Mouse (Mus musculus) induced T-regulatory cell, adult 2 months (primary cell): Measurements from ENCODE around the gene Hpcal1.
"Not testable (repeated sequence)": the region's sequence is repeated elsewhere in the genome, so short reads cannot be mapped to it uniquely, and the experiment has no call there.

ENCODE experiments used
- DNase-seq: peaks from one replicate; pipeline ENCODE4 v3.0.0-alpha.2; 2012; ENCODE audit warnings: low read depth

Hpcal1 gene

GRCm38 (mm10) chr12:17738473-17738872 is 47.8 kb downstream of the Hpcal1 start:
- no peak for DNase-seq

DNA sequence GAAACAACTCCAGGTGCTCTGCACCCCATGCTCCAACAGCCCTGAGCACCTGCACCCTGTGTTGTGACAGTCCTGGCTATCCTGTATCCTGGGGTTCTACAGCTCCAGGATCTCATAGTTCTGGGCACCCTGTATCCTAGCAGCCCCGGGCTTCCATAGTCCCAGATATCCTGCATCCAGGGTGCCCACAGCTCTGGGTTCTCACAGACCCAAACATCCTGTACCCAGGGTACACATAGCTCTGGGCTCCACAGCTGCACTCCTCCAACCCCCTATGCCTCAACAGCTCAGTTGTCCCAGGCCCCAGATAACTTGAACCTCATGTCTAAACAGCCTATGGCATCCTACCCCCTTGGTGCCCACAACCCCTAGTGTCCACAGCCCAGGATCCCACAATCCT is 49.6 kb downstream of the Hpcal1 start:
- no peak for DNase-seq

DNA sequence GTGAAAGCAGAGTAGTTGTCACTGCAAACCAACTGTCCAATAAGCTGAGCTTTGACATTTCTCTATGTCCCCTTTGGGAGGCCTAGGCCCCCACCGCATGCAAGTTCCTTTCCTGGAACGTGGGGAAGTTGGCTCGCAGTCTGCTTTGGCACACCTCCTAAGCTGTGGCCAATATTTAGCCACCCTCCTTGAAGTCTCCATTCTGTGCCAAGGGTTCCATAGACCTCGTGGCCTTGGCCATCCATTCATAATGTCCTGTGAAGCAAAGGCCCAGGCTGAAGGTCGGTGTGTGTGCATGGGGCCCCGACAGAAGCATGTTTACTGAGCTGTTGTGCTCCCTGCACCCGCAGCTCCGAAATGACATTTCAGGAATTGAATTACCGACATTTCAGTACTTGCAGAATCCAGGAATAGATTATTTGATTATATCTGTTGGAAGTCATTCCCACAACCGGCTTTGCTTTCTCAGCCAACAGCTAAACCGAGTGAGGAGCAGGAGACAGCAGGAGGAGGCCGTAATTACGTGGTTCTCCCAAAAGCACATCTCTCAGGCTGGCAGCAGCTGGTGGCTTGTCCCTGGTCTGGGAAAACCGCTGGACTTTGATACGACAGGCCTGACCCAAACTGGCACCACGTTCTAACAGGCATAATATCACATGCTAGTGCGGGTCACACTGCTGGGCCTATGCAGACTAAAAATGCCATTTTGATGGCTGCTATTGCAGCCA is 51.1 kb downstream of the Hpcal1 start:
- DNase-seq, result no peak

DNA sequence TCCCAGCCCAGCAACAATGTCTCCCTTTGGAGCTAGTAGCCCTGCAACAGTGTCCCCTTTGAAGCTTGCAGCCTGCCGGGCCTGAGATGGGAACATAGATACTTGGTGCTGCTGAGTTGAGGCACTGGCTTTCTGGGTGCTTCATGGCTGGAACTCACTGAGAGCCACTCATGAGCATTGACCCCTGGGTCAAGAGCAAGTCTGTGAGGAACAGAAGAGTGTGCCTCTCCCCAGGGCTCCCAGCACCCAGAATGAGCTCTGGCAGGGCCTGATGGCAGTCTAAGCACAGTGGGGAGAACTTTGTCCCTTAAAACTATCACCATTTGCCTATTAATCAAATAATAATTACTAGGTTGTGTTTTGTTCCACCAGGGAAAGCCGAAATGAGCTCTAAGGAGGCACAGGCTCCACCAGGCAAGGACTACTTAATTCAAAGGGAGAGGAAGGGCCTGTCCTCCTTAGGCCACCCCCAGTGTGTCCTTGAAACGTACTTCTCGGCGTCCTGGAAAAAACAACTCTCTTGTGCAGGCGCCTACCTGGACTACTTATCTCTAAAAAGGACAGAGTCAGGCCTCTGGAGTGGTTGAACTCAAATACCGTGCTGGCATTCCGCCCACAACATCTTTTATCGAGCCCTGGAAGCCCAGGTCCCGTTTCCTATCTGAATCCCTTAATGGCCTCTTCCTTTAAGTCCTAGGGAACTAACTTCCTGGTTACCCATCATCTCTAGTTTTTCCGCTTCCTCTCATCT is 52.1 kb downstream of the Hpcal1 start:
- DNase-seq, result no peak

DNA sequence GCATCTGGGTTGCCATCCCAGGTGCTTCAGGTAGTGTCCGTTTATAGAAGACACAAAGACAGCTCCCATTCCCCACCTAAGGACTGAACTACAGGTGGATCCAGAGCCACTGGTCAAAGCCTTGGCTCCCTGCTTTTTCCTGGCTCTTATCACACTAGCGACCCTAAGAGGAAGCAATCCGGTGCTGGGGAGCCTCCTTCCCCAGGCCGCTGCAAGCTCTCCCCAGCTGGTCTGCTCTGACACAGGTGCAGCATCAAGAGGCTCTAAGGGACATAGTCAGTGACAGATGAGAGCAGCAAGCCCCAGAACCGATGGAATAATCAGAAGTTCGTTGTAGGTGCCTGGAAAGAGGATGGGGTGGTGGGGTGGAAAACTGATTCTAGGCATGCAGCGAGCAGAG is 54.8 kb downstream of the Hpcal1 start:
- no peak for DNase-seq

DNA sequence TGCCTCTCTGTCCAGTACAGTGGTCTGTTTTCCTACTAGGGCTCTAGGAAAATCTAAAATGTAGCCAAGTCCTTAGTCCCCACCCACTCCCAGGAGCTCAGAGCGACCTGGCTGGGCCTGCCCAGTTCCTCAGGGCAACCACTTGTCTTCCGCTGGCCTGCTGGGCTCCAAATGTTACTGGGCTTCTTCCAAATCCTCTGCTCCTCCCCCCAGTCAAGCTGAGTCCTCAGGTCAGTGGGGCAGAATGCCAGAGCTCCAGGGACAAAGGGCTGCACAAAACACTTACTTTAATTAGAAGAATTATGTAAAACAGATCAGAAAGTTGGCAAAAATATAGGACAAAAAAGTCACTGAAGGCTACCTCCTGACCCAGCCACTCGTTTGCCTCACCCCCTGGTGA is 56.1 kb downstream of the Hpcal1 start:
- DNase-seq, result no peak

DNA sequence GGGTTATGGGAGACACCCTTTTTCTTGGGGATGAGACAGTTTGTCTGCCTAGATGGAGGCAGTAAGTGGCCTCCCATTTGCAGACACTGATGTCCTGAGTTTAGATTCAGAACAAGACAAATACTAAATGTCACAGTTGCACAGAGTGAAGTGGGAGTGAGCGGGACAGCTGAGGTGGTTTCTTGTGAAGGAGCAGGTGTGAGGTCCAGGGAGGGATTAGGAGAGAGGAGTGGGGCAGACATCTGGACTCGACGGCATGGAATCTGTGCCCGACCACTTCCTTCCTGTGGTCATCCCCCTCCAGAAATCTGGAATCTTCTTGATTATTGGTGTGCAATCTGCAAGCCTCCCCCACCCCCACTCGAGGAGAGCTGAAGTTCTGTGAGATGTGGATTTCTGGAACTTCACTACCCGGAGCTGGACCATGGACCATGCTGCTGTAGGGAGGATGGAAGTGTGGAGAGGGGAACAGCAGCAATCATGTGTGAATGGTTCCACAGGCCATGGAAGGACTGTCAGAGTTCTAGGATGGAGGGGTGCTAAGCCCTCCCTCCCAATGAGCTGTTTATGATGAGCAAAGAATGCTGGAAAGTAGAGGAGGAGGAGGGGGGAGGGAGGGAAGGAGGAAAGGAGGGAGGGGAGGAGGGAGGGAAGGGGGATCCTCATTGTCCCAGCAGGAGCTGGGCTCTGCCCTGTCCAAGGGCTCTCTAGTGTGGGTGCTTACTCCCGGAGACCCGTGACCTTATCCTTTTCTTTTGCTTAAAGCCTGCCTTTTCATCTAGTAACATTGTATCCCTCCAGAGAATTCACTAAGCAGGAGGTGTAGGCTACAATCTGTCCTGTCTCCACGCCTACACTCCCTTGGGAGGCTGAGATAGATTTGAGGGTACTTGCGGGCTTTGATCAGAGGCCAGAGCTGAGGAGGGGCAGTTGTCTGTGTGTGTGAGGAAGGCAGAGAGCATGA is 56.8 kb downstream of the Hpcal1 start:
- no peak for DNase-seq

GRCm38 (mm10) chr12:17748155-17748529 is 57.5 kb downstream of the Hpcal1 start:
- DNase-seq, result no peak

DNA sequence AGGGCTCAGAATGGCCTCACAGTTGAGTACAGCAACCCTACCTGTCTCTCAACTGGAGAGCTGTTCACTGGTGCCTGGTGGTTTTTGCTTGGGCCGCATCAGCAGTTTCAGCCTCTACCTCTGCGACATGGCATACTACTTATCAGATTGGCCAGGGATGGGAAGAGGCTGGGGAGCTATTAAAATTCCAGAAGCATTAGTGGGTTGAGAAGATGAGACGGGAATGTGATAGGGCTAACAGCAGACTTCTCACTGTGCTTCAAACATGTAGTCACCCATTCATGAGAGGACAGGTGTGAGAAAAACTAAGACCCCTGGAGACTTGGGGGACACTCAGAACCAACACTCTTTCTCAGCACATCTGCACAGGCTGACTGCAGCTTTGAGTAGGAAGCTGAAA is 59.1 kb downstream of the Hpcal1 start:
- no peak for DNase-seq

- DNase-seq, result peak; percentile 37
Measured at GRCm38 (mm10) chr12:17750500-17750899, 59.8 kb downstream of the Hpcal1 start.

DNA sequence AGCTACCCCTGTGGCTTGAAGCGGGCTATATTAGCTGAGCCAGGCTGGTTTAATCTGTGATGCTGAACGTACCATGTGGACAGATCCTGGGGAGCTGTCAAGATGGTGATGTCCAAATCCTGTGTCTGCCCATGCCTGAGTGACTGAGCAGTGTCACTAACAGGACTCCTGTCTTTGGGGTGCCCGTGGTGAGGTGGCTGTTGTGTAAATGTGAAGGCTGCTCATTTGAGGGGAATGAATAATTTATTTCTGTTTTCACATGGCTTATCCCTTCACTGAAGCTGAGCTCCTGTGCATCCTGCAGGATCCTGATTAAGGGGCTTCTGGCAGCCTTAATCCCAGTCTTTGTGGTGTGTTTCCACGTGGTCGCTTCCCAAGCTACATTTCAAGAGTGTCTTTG is 62.2 kb downstream of the Hpcal1 start:
- DNase-seq, result no peak

DNA sequence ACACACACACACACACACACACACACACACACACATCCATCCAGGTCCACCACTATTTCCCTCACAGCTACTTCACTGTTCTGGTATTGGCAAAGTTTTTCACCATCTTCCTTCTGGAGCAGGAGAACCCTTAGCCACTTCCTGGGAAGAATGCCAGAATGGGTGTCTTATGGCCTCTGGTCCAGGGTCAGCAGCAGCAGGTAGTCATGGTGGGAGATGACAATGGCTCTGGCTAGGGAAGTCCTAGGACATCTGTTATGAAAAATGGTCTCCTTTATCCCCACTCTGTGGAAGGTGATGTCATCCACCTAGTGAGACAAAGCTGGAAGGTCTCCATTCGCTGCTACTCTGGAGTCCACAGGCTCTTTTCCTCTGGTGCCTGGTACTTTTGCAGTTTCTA is 64.1 kb downstream of the Hpcal1 start:
- DNase-seq, result no peak

DNA sequence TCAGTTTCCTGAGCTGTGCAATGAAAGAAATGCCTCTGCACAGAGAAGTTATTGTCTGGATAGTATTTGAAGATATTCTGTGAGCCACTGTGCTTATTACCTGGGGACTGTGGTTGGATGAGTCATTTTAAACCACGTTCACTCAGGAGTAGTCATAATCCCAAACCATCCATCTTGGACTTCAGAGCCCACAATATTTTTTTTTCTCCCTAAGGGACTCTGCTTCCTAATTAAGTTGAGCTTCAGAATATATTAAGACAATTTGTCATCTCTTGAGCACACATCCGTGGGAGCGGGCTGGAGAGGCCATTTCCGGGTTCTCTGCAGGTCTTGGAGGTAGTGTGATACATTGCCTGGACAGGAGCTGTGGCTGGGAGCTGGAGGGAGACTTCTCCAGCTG is 66.2 kb downstream of the Hpcal1 start:
- DNase-seq, result no peak

- DNase-seq, result no peak
Measured at GRCm38 (mm10) chr12:17762286-17762933, 71.8 kb downstream of the Hpcal1 start.

- DNase-seq, result no peak
Measured at GRCm38 (mm10) chr12:17763054-17763453, 72.4 kb downstream of the Hpcal1 start.

GRCm38 (mm10) chr12:17764005-17764404 is 73.3 kb downstream of the Hpcal1 start:
- DNase-seq, result no peak

DNA sequence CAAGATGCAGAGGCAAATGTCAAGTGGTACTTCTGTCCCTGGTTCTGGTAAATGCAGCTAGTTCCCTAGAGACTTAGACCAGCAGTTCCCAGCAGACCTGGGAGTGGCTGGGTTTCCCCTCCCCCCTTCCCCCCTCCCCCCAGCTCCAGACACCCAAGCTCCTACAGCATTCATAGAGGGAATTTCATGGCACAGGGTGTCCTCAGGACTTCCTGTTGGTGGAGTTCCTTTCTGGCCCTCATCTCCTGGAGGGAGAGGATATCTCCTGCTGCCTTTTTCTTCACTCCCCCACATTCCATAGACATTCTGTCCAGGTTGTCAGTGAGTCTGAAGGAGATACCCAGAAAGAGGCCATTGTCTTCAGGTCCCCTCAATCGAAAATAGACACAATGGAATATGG is 76.9 kb downstream of the Hpcal1 start:
- DNase-seq, result not testable (repeated sequence)

DNA sequence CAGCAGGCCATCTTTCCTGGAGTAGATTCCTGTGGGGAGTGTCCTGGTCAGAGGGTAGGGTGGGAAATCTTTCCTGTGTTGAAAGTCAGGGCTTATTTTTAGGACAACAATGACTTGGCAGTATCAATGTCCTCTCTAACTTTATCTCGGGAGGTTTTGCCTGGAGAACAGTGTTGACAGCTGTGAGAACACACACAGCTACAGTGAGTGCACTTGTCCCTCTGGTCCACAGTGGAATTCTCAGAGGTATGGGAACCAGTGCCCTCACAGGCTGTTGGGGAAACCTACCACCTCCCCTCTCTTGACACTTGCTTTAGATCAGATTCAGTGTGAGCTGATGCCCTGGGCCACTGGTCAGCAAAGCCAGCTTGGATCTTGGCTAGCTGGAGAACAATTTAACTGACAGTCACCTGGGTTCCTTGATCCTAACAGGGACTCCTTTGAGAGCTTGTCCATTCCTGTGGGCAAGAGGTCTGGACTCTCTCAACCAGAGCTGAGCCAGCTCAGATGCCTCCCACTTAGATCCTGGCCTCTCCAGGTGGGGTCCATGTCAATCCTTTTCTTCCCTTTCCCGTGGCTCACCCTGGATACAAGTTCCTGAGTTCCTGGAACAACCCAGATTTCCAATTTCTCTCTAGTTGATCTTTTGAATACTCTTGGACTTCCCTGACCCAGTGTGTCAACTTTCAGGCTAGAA is 79.0 kb downstream of the Hpcal1 start:
- DNase-seq, result no peak

DNA sequence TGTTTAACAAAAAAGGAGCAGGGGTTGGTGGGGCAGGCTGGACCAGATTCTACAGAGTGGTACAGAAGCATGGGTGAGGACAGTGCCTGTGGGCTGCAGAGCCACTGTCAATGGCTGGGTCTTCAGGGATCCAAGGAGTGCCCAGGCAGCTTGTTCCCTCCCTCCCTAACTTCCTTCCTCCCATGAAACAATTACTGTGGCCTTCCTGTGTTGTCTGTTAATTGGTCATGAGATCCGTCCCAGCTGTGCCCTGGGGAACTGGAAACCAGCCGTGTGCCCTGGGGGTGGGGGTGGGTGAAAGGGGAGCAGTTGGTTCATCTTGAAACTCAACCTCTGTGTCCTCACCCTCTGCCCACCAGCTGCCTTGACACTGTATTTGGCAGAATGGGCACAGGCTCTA is 79.9 kb downstream of the Hpcal1 start:
- DNase-seq, result no peak

- not testable (repeated sequence) for DNase-seq
Measured at GRCm38 (mm10) chr12:17773721-17774120, 83.1 kb downstream of the Hpcal1 start.

DNA sequence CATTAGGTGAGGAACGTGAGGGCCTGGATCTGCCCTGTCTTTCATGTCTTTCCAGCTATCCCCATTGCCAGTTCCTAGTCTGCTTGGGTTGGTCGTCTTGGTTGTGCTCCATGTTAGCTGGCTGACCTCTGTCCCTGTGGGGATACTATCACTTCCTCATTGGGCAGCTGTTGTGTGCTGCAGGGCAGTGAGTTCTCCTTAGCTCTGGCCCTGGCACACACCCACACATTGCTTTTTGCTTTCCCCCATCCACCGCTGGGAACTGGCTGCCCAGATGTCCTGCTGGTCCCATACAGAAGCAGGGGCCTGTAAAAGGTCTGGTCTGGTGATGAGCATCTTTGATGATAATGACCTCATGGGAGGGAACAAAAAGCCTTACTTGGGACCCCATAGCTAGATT is 84.2 kb downstream of the Hpcal1 start:
- DNase-seq, result not testable (repeated sequence)
